Mouse (Mus musculus): Measurements from ENCODE around the gene Ikzf2. TPM values are rescaled to one million over a fixed set of nuclear protein-coding genes. Genes with fewer than 3 reads are reported as not detected.

Ikzf2 gene
- polyA plus RNA-seq, 1 experiment from 2014 or later = 1.9 TPM

- 53% methylated on average over 3 of the region's 3 CpGs for WGBS
- Histone ChIP-seq H3K4me3 (no peak overlapping the region), H3K27me3 (replicated peaks) (no peaks in the 10 kb centered on the region), H3K4me1 (no peaks in the 10 kb centered on the region), H3K27ac (replicated peaks) (no peak overlapping the region), H3K4me2 (no peak overlapping the region), H3K36me3 (peaks cover 8% of the 10 kb centered on the region; the same call in 1 of the 2 replicates), H3K9ac (no peak overlapping the region), H3K9me3 (no peaks in the 10 kb centered on the region)
- ATAC-seq (ENCODE audit: extremely low read depth, insufficient number of reproducible peaks, low FRiP score, low TSS enrichment) = no peak
Observed at GRCm38 (mm10) chr1:69537619-69538018, 149.4 kb downstream of the Ikzf2 start.

DNA sequence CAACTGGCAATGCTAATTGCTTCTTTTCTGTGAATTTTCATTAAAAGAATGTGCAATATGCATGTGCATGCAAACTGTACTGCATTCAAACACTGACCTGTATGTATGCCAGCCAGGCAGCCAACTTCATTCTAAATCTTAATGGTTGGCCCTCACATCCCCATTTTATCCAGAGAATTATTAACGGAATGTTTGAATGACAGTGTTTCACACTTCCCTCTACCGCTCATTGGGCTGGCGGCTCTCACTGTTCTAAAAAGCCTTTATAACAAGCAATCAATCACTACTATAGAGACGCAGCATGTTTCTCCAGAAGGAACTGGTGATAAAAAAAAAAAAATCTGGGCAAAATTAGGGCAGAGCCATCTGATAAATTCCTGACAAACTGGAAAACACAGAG, 151.5 kb downstream of the Ikzf2 start:
- ATAC-seq (ENCODE audit: extremely low read depth, insufficient number of reproducible peaks, low FRiP score, low TSS enrichment) = no peak
- Histone ChIP-seq H3K4me3 (no peak overlapping the region), H3K4me2 (no peak overlapping the region), H3K9ac (no peak overlapping the region), H3K9me3 (no peaks in the 10 kb centered on the region), H3K27ac (replicated peaks) (no peak overlapping the region), H3K36me3 (peaks cover 8% of the 10 kb centered on the region; the same call in 1 of the 2 replicates), H3K4me1 (no peaks in the 10 kb centered on the region), H3K27me3 (replicated peaks) (no peaks in the 10 kb centered on the region)
- WGBS = 80% methylated on average over 4 of the region's 4 CpGs

GRCm38 (mm10) chr1:69533048-69533447, 154.0 kb downstream of the Ikzf2 start:
- ATAC-seq (ENCODE audit: extremely low read depth, insufficient number of reproducible peaks, low FRiP score, low TSS enrichment) = no peak
- no peak overlapping the region for H3K4me2 ChIP-seq
- H3K4me3 ChIP-seq = no peak overlapping the region
- H3K36me3 ChIP-seq = no peaks in the 10 kb centered on the region
- no peaks in the 10 kb centered on the region for H3K27me3 ChIP-seq (replicated peaks)
- H3K27ac ChIP-seq (replicated peaks) = no peak overlapping the region
- H3K9ac ChIP-seq = no peak overlapping the region
- WGBS = 85% methylated on average over 10 of the region's 10 CpGs
- no peaks in the 10 kb centered on the region for H3K9me3 ChIP-seq
- no peaks in the 10 kb centered on the region for H3K4me1 ChIP-seq

DNA sequence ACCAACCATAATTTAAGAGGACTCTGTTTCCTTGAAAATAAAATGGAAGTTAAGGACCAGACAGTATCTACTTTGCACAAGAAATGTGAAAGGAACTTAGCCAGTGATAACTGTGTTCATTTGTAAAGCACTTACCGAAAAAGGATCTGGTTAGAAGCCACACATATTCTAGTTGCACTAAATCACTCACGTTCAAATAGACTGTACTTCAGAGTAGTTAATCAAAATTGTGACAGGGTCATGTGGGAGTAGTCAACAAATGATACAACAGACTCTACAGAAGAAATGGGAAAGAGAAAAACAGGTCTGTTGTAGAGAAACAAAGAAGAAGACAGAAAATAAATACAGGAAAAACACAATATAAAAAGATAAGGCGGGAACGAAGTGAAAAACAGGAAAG, 158.3 kb downstream of the Ikzf2 start:
- WGBS = 49% methylated on average over 4 of the region's 4 CpGs
- Histone ChIP-seq H3K4me1 (no peaks in the 10 kb centered on the region), H3K9ac (no peak overlapping the region), H3K9me3 (no peaks in the 10 kb centered on the region), H3K4me3 (no peak overlapping the region), H3K36me3 (no peaks in the 10 kb centered on the region), H3K27me3 (replicated peaks) (no peaks in the 10 kb centered on the region), H3K4me2 (no peak overlapping the region), H3K27ac (replicated peaks) (no peak overlapping the region)
- no peak for ATAC-seq (ENCODE audit: extremely low read depth, insufficient number of reproducible peaks, low FRiP score, low TSS enrichment)

- no peak overlapping the region for H3K4me2 ChIP-seq
- H3K9me3 ChIP-seq = no peaks in the 10 kb centered on the region
- no peak overlapping the region for H3K9ac ChIP-seq
- H3K4me1 ChIP-seq = no peaks in the 10 kb centered on the region
- WGBS = 66% methylated on average over 2 of the region's 2 CpGs
- no peak for ATAC-seq (ENCODE audit: extremely low read depth, insufficient number of reproducible peaks, low FRiP score, low TSS enrichment)
- no peaks in the 10 kb centered on the region for H3K27me3 ChIP-seq (replicated peaks)
- H3K36me3 ChIP-seq = no peaks in the 10 kb centered on the region
- no peak overlapping the region for H3K4me3 ChIP-seq
- H3K27ac ChIP-seq (replicated peaks) = no peak overlapping the region
Observed at GRCm38 (mm10) chr1:69521656-69522055, 165.4 kb downstream of the Ikzf2 start.

- no peak for ATAC-seq (ENCODE audit: extremely low read depth, insufficient number of reproducible peaks, low FRiP score, low TSS enrichment)
- WGBS = 83% methylated on average over 4 of the region's 4 CpGs
- Histone ChIP-seq H3K9me3 (no peaks in the 10 kb centered on the region), H3K4me1 (0 out of 2 replicates have a peak, but pooled peaks cover 3% of the 10 kb centered on the region), H3K27me3 (replicated peaks) (no peaks in the 10 kb centered on the region), H3K27ac (replicated peaks) (no peak overlapping the region), H3K4me2 (no peak overlapping the region), H3K9ac (no peak overlapping the region), H3K4me3 (no peak overlapping the region), H3K36me3 (no peaks in the 10 kb centered on the region)
Observed at GRCm38 (mm10) chr1:69519356-69519755, 167.7 kb downstream of the Ikzf2 start.

DNA sequence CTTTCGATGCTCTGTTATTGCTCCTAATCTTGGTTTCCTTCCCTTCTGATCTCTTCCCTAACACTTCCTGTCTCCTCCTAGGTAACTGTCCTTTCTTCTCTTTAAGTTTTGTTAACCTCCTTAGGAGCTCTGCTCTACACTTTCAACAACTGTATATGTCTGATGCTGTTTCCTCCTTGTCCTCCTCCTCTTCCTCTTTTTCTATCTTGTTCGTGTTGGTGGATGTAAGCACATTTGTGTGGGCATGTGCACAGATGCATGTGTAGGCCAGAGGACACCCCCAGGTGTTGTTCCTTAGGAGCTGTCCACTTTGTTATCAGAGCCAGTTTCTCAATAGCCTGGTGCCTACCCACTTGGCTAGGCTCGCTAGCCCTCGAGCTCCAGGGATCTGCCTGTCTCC, 169.0 kb downstream of the Ikzf2 start:
- H3K9ac ChIP-seq = no peak overlapping the region
- H3K4me1 ChIP-seq = peaks cover 15% of the 10 kb centered on the region
- H3K36me3 ChIP-seq = no peaks in the 10 kb centered on the region
- no peak overlapping the region for H3K27ac ChIP-seq (replicated peaks)
- WGBS = 76% methylated on average over 4 of the region's 4 CpGs
- H3K4me3 ChIP-seq = no peak overlapping the region
- no peaks in the 10 kb centered on the region for H3K27me3 ChIP-seq (replicated peaks)
- H3K4me2 ChIP-seq = no peak overlapping the region
- no peaks in the 10 kb centered on the region for H3K9me3 ChIP-seq
- ATAC-seq (ENCODE audit: extremely low read depth, insufficient number of reproducible peaks, low FRiP score, low TSS enrichment) = no peak

- 17% methylated on average over 5 of the region's 5 CpGs for WGBS
- Histone ChIP-seq H3K4me2 (no peak overlapping the region), H3K9me3 (no peaks in the 10 kb centered on the region), H3K27ac (replicated peaks) (no peak overlapping the region), H3K36me3 (no peaks in the 10 kb centered on the region), H3K27me3 (replicated peaks) (no peaks in the 10 kb centered on the region), H3K4me1 (peaks cover 22% of the 10 kb centered on the region), H3K9ac (no peak overlapping the region), H3K4me3 (no peak overlapping the region)
- ATAC-seq (ENCODE audit: extremely low read depth, insufficient number of reproducible peaks, low FRiP score, low TSS enrichment) = no peak
Observed at GRCm38 (mm10) chr1:69516144-69516543, 170.9 kb downstream of the Ikzf2 start.

DNA sequence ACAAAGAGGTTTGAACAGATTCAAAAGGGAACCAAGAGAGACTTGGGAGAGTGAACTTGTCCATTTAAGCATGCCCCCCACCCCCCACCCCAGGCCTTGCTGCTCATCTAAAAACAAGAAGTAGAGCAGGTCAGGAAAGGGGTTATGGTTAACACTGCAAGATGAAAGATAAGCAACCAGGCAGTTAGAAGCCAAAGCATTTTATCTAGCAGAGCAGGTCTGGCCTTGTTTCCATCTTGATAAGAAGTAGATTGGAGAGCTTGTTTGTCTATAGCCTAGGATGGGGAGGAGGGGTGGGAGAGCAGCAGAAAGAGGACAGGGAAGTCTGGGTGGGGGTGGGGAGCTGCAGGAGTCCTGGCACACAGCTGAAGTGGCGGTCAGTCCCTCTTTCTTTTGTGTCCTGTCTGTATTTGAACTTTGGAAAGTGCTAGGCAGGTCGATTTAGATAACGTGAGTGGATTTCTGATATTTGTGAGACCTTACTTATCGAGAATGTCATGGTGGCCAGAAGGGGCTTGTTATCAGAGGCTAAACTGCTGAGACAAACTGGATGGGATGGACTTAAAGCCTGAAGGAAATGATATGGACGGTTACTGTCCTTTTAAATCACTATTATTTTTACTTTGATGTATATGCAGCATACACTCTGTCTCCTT, 173.3 kb downstream of the Ikzf2 start:
- WGBS = 6% methylated on average over 5 of the region's 5 CpGs
- Histone ChIP-seq H3K27ac (replicated peaks) (0 out of 2 replicates have a peak overlapping the region, but pooled peaks have one; percentile 3), H3K4me2 (0 out of 2 replicates have a peak overlapping the region, but pooled peaks have one; percentile 10), H3K9me3 (no peaks in the 10 kb centered on the region), H3K4me1 (peaks cover 22% of the 10 kb centered on the region), H3K4me3 (no peak overlapping the region), H3K9ac (no peak overlapping the region), H3K36me3 (no peaks in the 10 kb centered on the region), H3K27me3 (replicated peaks) (no peaks in the 10 kb centered on the region)
- no peak for ATAC-seq (ENCODE audit: extremely low read depth, insufficient number of reproducible peaks, low FRiP score, low TSS enrichment)

DNA sequence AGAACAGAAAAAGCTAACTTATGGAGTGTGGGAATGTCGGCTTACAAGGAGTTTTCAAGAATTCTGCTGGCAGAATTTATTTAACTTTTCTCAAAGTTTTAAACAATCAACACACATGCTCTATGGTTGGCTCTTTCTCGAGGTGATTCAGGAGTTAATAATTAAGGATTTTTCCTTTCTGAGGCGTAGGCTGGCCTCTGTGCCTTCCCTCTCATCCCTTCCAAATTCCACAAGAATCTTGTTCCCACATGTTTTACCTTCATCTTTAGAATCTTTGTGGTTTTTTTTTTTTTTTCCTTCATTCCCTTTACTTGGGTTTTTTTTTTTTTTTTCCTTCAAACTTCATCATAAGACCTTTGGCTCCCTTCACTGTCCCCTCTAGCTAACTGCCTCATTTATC, 178.8 kb downstream of the Ikzf2 start:
- Histone ChIP-seq H3K27me3 (replicated peaks) (no peaks in the 10 kb centered on the region), H3K4me2 (no peak overlapping the region), H3K9me3 (no peaks in the 10 kb centered on the region), H3K4me1 (peaks cover 15% of the 10 kb centered on the region), H3K27ac (replicated peaks) (no peak overlapping the region), H3K4me3 (no peak overlapping the region), H3K36me3 (no peaks in the 10 kb centered on the region), H3K9ac (no peak overlapping the region)
- WGBS = 70% methylated on average over 3 of the region's 3 CpGs
- no peak for ATAC-seq (ENCODE audit: extremely low read depth, insufficient number of reproducible peaks, low FRiP score, low TSS enrichment)

- H3K27ac ChIP-seq (replicated peaks) = no peak overlapping the region
- H3K9ac ChIP-seq = no peak overlapping the region
- peaks cover 8% of the 10 kb centered on the region for H3K4me1 ChIP-seq
- no peak overlapping the region for H3K4me2 ChIP-seq
- no peak for ATAC-seq (ENCODE audit: extremely low read depth, insufficient number of reproducible peaks, low FRiP score, low TSS enrichment)
- no peak overlapping the region for H3K4me3 ChIP-seq
- no peaks in the 10 kb centered on the region for H3K9me3 ChIP-seq
- 50% methylated on average over 6 of the region's 6 CpGs for whole genome bisulfite sequencing
- H3K36me3 ChIP-seq = no peaks in the 10 kb centered on the region
- H3K27me3 ChIP-seq (replicated peaks) = no peaks in the 10 kb centered on the region
Observed at GRCm38 (mm10) chr1:69507513-69507912, 179.5 kb downstream of the Ikzf2 start.

GRCm38 (mm10) chr1:69506615-69507159, 180.4 kb downstream of the Ikzf2 start:
- WGBS = 86% methylated on average over 7 of the region's 7 CpGs
- ATAC-seq (ENCODE audit: extremely low read depth, insufficient number of reproducible peaks, low FRiP score, low TSS enrichment) = no peak
- H3K9ac ChIP-seq = no peak overlapping the region

More at GRCm38 (mm10) chr1:69506615-69507159, 180.4 kb downstream of the Ikzf2 start:
- Histone ChIP-seq H3K9me3 (no peaks in the 10 kb centered on the region), H3K36me3 (no peaks in the 10 kb centered on the region), H3K4me2 (no peak overlapping the region), H3K4me1 (peaks cover 6% of the 10 kb centered on the region), H3K27me3 (replicated peaks) (no peaks in the 10 kb centered on the region), H3K4me3 (no peak overlapping the region), H3K27ac (replicated peaks) (no peak overlapping the region)
